Mouse (Mus musculus): ENCODE results near the gene Serinc3. TPM values are rescaled to one million over a fixed set of nuclear protein-coding genes. Genes with fewer than 3 reads are reported as not detected.
"Not testable (repeated sequence)": the region's sequence is repeated elsewhere in the genome, so short reads cannot be mapped to it uniquely, and the experiment has no call there.

Gene Serinc3
- total RNA-seq, 1 experiment from 2014 or later: 868 TPM

DNA sequence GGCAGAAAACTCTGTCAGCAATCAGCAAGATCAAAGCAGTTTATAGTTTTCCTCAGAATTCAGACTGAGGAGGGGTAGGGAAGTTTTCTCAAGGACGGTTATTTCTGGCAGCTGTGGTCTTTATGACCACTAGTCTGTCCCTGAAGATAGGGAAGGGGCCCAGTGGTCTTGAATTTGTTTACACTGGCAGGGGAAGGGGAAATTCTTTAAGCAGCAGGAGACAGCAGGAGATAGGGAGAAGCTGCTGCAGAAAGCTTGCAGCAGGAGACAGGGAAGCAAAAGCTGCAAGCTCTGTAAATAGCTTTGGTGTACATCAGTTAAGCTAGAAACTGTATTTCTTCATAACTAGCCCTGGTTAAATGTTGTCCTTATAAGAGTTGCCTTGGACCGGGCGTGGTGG, 3.2 kb downstream of the Serinc3 start:
- ATAC-seq (replicated peaks; ENCODE audit: insufficient number of reproducible peaks, low FRiP score, low TSS enrichment, poor library complexity, severe bottlenecking): no peak

DNA sequence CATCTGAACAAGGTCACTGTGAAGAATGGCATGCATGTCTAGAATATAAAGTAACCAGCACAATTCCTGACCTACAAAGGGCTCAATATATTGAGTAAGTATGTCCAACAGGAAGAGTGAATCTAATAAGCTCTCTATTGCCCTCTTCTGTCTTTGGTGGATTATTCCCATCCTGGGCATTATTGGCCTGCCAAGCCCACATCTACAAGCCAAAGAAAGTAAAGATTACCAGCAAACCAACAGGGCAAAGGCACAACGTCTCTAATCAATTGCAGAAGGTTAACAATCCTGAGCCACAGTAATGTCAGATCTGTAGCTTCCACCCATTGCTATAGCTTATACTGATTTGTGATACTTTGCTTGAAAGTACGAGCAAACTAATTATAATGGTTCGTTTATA, 4.4 kb downstream of the Serinc3 start:
- no peak for ATAC-seq (replicated peaks; ENCODE audit: insufficient number of reproducible peaks, low FRiP score, low TSS enrichment, poor library complexity, severe bottlenecking)

DNA sequence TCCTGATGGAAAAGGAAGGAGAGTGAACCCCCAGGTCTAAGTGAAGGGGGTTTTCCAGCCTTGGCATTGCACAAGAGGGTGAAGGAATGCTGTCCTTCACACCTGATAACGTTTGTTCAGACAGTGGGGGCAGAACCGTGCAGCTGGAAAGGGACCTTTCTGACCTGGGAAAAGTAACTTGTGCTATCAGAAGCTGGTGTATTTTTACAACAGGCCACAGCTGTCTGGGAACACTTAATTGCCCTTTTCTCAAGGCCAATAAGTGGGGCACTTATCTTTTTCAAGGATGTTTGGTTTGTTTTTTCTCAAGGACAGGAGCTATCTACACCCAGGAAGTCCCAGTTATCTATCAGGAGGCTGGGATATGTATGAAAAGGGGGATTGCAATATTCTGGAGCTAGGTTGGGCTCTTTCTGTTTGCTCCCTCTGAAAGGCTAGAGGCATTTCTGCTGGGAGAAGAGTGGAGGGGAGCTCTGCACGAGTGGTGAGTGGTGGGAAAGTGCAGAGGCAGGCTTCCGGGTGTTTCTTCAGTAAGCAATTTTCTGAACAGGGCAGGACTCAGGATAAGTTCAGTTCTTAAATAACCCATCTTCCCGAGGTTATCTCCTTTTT, 7.2 kb downstream of the Serinc3 start:
- ATAC-seq (replicated peaks; ENCODE audit: insufficient number of reproducible peaks, low FRiP score, low TSS enrichment, poor library complexity, severe bottlenecking): no peak

DNA sequence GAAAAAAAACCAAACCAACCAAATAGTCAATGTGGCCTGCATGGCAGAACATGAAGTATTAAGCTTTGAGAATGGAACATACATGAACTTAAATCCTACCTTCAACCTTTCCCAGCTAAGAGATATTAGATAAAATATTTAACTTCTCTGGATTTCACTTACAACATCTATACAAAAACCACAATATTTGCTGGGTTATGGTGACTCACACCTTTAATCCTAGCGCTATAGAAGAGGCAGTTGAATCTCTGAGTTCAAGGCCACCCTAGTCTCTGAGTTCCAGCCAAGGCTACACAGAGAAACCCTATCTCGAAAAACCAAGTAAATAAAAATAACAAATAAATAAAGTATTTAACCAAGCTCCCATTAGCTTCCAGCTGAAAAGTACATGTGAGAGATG, 8.9 kb downstream of the Serinc3 start:
- ATAC-seq (replicated peaks; ENCODE audit: insufficient number of reproducible peaks, low FRiP score, low TSS enrichment, poor library complexity, severe bottlenecking): no peak

DNA sequence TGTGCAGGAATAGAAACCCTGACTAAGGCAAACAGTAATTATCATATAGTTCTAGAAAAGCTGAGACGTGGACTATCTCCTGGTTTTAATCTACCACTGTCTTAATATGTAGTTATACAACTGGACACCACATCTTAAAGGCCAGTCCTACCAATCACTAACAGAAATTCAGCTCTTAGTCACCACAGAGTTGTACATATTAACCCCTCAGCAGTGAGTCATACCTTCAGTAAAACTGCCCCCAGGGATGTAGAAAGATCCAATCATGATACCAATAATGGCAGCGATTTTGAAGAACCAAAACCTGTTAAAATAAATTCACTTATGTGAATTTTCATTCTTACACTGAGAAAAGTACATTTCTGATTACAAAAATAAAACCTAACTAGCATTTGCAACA, 10.7 kb downstream of the Serinc3 start:
- ATAC-seq (replicated peaks; ENCODE audit: insufficient number of reproducible peaks, low FRiP score, low TSS enrichment, poor library complexity, severe bottlenecking): no peak

DNA sequence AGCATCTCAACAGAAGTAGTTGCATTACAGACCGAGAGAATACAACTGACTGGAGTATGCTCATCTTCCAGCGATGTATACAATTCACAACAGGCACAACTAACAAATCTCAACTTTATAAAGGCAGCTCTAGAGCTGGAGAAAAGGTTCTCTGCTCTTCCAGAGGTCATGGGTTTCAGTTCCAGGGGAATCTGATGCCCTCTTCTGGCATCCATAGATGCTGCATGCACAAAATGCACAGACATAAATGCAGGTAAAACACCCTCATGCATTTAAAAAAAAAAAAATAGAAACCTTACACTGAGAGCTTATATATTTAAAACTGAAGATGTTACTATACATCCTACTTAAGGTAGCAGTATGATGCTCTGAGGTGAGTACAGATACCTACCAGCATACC, 13.2 kb downstream of the Serinc3 start:
- ATAC-seq (replicated peaks; ENCODE audit: insufficient number of reproducible peaks, low FRiP score, low TSS enrichment, poor library complexity, severe bottlenecking): no peak

DNA sequence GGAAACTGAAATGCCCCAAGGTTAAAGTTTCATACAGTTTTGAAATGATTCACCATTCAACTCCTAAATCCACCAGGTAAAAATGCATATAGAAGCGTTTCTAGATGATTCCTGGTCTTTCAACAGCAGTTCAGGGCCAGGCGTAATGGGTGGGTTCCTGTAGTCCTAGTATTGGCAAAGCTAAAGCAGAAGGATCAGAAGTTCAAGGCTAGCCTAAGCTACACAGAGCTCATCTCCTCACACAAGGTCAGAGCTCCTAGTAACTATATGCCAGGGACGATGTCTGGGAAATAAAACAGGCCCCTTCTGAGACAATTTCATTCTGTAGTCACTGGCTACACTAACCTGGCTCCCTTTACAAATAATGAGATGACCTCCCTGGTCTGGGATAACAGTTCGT, 13.7 kb downstream of the Serinc3 start:
- ATAC-seq (replicated peaks; ENCODE audit: insufficient number of reproducible peaks, low FRiP score, low TSS enrichment, poor library complexity, severe bottlenecking): no peak

DNA sequence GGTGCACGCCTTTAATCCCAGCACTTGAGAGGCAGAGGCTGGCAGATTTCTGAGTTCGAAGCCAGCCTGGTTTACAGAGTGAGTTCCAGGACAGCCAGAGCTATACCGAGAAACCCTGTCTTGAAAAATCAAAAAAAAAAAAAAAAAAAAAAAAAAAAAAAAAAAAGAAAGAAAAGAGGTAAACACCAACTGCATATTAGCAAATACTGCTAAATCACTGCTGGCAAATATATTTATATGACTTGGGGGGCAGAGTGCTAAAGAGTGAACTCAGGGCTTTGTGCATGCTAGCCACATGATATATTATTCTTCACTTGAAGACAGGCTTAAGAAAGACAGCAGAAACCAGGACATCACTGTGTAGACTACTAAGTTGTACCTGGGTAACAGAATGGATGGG, 23.5 kb downstream of the Serinc3 start:
- not testable (repeated sequence) for ATAC-seq (replicated peaks; ENCODE audit: insufficient number of reproducible peaks, low FRiP score, low TSS enrichment, poor library complexity, severe bottlenecking)

DNA sequence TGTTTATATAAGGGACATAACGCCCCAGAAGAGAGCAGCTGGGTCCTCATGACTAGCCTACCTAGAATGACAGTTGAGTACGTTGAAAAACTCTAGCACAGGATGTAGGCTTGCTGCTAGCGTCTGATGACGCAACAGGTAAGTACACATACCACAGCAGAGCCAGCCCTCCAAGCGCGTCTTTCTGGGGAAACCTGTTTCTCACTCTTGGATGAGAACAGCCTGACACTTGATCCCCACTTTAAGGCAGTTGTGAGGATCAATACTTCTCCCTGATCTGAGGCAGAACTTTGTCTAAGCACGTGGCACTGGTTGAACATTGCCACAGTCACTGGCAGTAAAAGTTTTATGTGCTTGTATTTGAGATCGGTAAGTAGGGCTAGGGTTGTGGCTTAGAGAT, 24.5 kb downstream of the Serinc3 start:
- ATAC-seq (replicated peaks; ENCODE audit: insufficient number of reproducible peaks, low FRiP score, low TSS enrichment, poor library complexity, severe bottlenecking): no peak

DNA sequence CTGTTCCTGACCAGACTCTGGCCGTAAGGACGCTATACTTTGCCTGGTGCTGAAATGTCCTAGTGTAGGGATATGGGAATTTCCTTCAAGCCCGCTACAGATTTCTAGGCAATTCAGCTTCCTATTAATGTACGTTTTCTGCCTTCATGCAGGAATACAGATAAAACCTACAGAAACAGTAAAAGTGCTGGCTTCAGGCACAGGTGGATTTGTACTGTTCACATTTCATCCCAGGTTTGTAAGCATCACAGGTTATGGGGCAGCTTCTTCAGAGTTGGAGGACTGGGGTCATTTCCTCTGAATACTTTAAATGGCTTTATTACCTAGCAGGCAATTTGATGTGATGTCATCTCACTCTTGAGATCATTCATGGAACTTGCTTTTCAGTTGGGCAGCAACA, 27.1 kb downstream of the Serinc3 start:
- no peak for ATAC-seq (replicated peaks; ENCODE audit: insufficient number of reproducible peaks, low FRiP score, low TSS enrichment, poor library complexity, severe bottlenecking)

DNA sequence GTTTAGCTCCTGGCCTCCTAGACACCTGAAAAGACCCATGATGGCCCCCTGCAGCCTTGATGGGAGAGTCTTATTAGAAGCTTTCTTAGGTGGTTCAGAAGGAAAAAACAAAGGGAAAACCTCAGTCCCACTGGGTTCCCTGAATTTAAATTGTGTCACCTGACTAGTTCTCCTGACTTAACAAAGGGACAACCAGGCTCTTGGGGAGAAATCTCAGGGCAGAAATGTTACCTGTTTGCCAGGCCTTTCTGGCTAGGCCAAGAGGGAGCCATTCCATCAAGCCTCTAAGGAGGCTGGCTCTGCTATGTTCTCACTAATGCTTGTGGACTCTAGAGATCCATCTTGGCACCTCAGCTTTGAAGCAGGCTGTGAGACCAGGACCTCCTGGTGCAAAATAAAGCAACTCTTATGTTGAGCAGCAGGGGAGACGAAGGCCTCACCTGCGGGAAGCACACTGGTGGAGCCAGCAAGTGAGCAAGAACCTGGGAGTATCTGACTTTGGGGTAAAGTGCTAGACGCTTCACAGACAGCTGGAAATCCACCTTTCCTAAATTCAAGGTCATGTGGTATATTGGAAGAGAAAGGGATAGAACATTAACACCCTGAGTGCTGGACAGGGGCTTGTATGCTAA, 27.6 kb downstream of the Serinc3 start:
- ATAC-seq (replicated peaks; ENCODE audit: insufficient number of reproducible peaks, low FRiP score, low TSS enrichment, poor library complexity, severe bottlenecking): no peak

DNA sequence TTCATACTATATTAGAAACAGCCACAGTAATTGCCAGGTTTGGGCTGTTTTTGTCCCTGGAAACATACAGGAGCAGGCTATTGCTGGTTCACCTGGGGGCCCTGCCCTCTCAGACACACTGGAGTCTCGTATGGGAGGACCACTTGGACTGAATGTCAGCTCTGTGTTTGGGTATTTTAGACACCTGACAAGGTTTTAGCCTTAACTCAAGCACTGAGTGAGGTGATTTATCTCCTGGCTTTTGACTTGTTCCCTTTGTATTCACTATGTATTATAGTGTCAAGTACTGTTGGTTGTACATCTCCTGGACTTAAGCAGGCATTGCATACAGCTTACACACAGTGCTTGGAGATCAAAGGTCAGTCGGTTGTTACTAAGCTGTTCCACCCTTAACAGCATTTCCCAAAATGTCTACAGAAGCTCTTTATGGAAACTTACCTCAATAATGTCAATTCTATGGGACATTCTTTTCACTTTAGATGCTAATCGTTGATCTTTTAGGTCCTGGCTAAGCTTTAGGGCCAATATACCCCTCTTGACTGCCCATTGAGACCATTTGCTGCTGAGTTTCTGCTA, 28.2 kb downstream of the Serinc3 start:
- no peak for ATAC-seq (replicated peaks; ENCODE audit: insufficient number of reproducible peaks, low FRiP score, low TSS enrichment, poor library complexity, severe bottlenecking)

DNA sequence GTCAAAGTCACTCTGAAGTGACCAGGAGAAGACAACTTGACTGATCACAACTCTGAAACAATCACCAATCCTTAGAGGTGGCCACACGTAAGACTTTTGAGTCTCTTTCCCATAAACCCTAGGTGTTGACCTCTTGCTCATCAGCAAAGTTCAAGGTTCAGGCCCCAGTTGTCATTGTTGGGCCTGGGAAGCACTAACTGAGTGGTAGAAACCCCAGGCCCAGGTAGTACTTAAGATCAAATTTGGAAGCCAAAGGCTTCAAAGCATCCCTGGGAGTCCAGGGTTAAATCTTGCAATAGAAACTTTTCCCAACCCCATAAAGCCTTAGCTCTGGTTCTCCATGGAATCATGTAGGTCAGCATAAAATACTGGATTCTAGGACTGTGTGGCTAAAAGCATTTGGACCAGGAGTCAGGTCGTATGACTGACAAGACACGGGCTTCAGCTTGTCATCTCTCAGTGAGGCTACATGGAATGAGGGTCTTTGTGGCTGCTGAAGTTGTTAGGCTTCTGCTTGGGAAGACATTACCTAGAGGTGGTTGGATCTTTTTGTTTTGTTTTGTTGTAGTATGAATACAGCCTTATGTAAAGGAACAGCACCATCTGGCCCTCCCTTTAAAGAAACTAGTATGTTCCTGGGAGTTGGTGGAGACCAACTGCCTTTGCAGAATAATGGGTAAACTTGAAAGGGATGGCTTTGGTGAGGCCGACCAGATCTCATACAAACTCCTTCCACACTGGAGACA, 28.9 kb downstream of the Serinc3 start:
- no peak for ATAC-seq (replicated peaks; ENCODE audit: insufficient number of reproducible peaks, low FRiP score, low TSS enrichment, poor library complexity, severe bottlenecking)

DNA sequence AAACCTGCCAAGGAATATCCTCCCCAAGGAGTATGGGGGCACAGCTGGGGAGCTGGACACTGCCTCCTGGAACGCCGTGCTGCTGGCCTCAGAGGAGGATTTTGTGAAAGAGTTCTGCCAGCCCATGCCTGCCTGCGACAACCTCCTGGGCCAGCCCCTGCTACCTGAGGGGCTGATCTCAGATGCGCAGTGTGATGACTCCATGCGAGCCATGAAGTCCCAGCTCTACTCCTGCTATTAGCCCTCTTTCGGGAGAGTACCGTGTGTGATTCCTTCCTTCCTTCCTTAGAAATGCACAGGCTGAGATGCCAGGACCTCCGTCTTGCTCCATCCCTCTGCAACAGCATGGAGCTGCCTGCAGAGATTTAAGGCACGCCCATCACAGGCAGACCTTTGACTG, 29.5 kb downstream of the Serinc3 start:
- ATAC-seq (replicated peaks; ENCODE audit: insufficient number of reproducible peaks, low FRiP score, low TSS enrichment, poor library complexity, severe bottlenecking): no peak

DNA sequence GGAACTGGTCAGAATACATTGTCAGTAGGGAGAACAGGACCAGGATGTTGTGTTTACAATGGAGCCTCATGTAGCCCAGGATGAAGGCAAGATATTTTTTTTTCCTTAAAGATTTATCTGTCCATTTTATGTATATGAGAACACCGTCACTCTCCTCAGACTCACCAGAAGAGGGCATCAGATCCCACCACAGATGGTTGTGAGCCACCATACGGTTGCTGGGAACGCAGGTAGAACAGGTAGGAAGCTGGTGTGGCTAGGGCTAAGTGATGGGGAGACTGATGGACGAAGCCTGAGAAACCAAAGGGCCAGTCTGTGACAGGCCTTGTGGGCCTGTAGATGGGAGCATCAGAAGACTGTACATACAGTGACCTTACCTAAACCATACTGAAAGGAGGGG, 30.9 kb downstream of the Serinc3 start:
- ATAC-seq (replicated peaks; ENCODE audit: insufficient number of reproducible peaks, low FRiP score, low TSS enrichment, poor library complexity, severe bottlenecking): no peak

DNA sequence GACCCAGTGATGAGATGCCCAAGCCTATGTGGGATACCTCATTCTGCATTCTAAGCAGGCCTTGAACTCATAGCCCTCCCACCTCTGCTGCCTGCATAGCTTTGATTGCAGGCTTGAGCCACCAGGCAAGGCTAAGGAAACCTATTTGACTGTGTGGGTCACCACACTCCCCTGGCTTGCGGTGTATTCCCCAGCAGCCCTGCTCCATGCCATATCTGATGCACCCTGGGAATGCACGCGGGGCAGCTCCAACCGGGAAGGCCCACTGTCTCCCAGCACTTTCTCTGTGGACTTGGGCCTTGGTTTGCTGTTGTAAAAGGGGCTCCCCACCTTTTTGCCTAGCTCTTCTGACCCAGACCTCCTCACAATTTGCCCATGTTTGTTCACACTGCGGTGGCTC, 31.7 kb downstream of the Serinc3 start:
- no peak for ATAC-seq (replicated peaks; ENCODE audit: insufficient number of reproducible peaks, low FRiP score, low TSS enrichment, poor library complexity, severe bottlenecking)

DNA sequence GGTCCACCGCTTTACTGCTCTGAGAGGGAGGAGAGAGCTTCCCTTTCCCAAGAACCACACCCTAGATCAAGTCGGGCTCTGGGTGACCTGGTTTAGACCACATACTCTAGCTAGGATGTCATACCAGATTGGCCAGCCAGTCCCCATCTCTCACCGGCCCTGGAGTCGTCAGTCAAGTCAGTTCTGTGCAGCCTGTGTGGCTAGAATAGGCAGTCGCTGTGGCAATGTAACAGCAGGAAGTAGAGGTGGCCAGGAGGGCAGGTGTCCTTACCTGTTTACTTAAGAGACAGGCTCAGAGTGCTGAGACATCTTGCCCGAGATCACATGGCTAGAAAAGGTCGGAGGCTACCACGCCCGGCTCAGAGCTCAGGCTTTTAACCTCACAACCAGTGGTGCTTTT, 33.8 kb downstream of the Serinc3 start:
- ATAC-seq (replicated peaks; ENCODE audit: insufficient number of reproducible peaks, low FRiP score, low TSS enrichment, poor library complexity, severe bottlenecking): no peak

DNA sequence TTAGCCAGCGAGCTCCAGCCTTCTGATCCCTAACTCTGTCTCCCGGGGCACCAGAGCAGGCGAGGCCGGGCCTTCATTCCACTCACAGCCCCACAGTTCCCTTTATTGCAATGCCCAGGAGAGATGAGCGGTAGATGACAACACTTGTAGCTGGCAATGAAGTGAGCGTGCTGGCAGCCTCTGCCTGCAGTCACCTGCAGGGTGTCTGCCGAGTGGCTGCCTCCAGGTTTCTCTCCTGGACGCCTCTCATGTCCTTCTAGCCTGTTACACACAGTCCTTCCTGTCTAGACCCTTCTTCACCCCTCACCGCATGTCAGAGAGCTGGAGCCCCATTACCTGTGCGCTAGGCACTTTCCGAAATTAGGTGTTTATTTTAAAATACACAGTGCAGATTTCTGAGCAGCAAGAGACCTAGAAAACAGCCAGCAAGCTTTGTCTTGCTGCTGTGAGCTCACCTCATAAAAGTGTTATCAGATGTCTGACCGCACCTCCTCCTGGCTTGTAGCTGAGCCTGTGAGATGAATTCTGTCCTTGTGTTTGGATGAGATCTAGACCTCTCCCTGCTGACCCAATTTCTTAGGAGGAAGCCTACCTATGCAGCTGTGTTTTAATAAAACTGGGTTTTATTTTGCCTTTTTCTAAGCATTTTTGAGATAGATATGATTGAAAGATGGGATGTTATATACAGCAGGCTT, 35.5 kb downstream of the Serinc3 start:
- ATAC-seq (replicated peaks; ENCODE audit: insufficient number of reproducible peaks, low FRiP score, low TSS enrichment, poor library complexity, severe bottlenecking): no peak

DNA sequence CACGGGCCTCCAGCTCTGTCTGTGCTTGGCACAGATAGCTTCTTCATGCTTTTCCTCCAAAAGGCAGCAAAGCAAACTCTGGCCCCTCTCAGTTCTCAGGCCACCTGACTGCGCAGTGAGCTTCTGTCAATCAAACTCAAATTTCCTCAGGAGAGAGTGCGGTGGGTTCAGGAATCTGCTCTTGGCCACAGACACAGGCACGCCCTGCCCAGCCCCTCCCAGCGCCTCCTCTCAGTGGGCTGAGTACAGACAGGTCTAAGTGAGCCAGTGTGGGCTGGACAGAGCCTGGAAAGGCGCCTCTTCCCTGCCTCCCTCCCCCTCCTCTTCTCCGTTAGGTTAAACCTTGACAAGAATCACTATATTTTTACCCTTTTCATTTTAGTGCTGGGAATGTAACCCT, 36.9 kb downstream of the Serinc3 start:
- ATAC-seq (replicated peaks; ENCODE audit: insufficient number of reproducible peaks, low FRiP score, low TSS enrichment, poor library complexity, severe bottlenecking): no peak
